Mouse (Mus musculus) kidney, adult 2 months (tissue): ENCODE results near the gene Itga8. TPM values are rescaled to one million over a fixed set of nuclear protein-coding genes. Genes with fewer than 3 reads are reported as not detected.
A peak's percentile ranks its signal among the peaks of the same experiment; 100 is the strongest.

Experiments used
- DNase-seq: peaks from one replicate; pipeline ENCODE4 v3.0.0; 2021
- H3K27ac ChIP-seq: fragments of 200-500 bp; 2 replicates; pipeline ENCODE4 v1.5.1; 2012; ENCODE audit warnings: low read depth, low read length, control low read depth, inconsistent platforms; ENCODE audit not compliant: insufficient read depth
- H3K27me3 ChIP-seq: fragments of 200-500 bp; replicated peaks from 2 replicates; pipeline ENCODE4 v1.6.1; 2012; ENCODE audit warnings: mild to moderate bottlenecking, moderate library complexity, low read length, inconsistent platforms; ENCODE audit not compliant: control insufficient read depth, insufficient read depth
- H3K36me3 ChIP-seq: fragments of 200-500 bp; 2 replicates; pipeline ENCODE4 v1.6.1; 2012; ENCODE audit warnings: mild to moderate bottlenecking, moderate library complexity, low read length, inconsistent platforms; ENCODE audit not compliant: control insufficient read depth, insufficient read depth
- H3K4me1 ChIP-seq: fragments of 200-500 bp; 2 replicates; pipeline ENCODE4 v1.6.1; 2011; ENCODE audit warnings: low read length; ENCODE audit not compliant: control insufficient read depth, insufficient read depth
- H3K4me3 ChIP-seq: fragments of 200-500 bp; 2 replicates; pipeline ENCODE4 v1.5.1; 2011; ENCODE audit warnings: mild to moderate bottlenecking, low read depth, low read length, control low read depth; ENCODE audit not compliant: insufficient read depth
- CTCF ChIP-seq: fragments of 200-500 bp; conservative IDR thresholded peaks from 2 replicates; pipeline ENCODE4 v1.5.1; 2011; ENCODE audit warnings: low read depth, mild to moderate bottlenecking, control low read depth, low read length, moderate library complexity, mixed read lengths; ENCODE audit not compliant: insufficient read depth, insufficient read length
- POLR2A ChIP-seq: fragments of 200-500 bp; IDR thresholded peaks from one replicate; pipeline ENCODE4 v1.6.1; 2011; ENCODE audit warnings: low read depth, low read length, control low read depth
- WGBS: fragments of 180-500 bp; shearing (Covaris S2); methylation state at CpG from one replicate; pipeline ENCODE4 v1.1.7; 2018; 5-methylcytosine and 5-hydroxymethylcytosine counted together
- polyA plus RNA-seq: library from polyadenylated mRNA; depleted of rRNA; stranded (reverse); fragments of >200 nt; gene quantifications from 2 replicates; pipeline ENCODE4 v1.2.3, GENCODE M21; 2012

Gene Itga8
- polyA plus RNA-seq, 1 experiment = 9.7 TPM

- 16% methylated on average over 10 of the region's 10 CpGs for WGBS
- H3K4me3 ChIP-seq = no peak overlapping the region
- no peaks in the 10 kb centered on the region for H3K27me3 ChIP-seq
- peak; percentile 13 for DNase-seq
- H3K4me1 ChIP-seq = no peaks in the 10 kb centered on the region
- H3K27ac ChIP-seq = no peak overlapping the region
- no peak for TF ChIP-seq CTCF
- no peak for TF ChIP-seq POLR2A
- H3K36me3 ChIP-seq = no peaks in the 10 kb centered on the region
Measured at GRCm38 (mm10) chr2:12327216-12327615, 25.5 kb upstream of the Itga8 start.

GRCm38 (mm10) chr2:12325868-12326267, 24.1 kb upstream of the Itga8 start:
- DNase-seq = no peak

GRCm38 (mm10) chr2:12325417-12325816, 23.7 kb upstream of the Itga8 start:
- H3K27me3 ChIP-seq = no peaks in the 10 kb centered on the region
- H3K4me1 ChIP-seq = no peaks in the 10 kb centered on the region
- H3K27ac ChIP-seq = no peak overlapping the region
- TF ChIP-seq CTCF (no peak), POLR2A (no peak)
- no peaks in the 10 kb centered on the region for H3K36me3 ChIP-seq
- no peak overlapping the region for H3K4me3 ChIP-seq
- no peak for DNase-seq
- WGBS = 74% methylated on average over 6 of the region's 6 CpGs

More at GRCm38 (mm10) chr2:12325868-12326267, 24.1 kb upstream of the Itga8 start:
- Histone ChIP-seq H3K27me3 (no peaks in the 10 kb centered on the region), H3K4me1 (no peaks in the 10 kb centered on the region), H3K4me3 (no peak overlapping the region), H3K27ac (no peak overlapping the region), H3K36me3 (no peaks in the 10 kb centered on the region)
- no peak for TF ChIP-seq CTCF
- TF ChIP-seq POLR2A = no peak
- WGBS = 90% methylated on average over 2 of the region's 2 CpGs

- TF ChIP-seq CTCF (no peak), POLR2A (no peak)
Measured at GRCm38 (mm10) chr2:12320914-12321313, 19.2 kb upstream of the Itga8 start.

GRCm38 (mm10) chr2:12318715-12319114, 17.0 kb upstream of the Itga8 start:
- no peaks in the 10 kb centered on the region for H3K36me3 ChIP-seq
- no peak overlapping the region for H3K4me3 ChIP-seq
- no peaks in the 10 kb centered on the region for H3K27me3 ChIP-seq
- TF ChIP-seq POLR2A (no peak), CTCF (no peak)
- no peak overlapping the region for H3K27ac ChIP-seq
- WGBS = 88% methylated on average over 3 of the region's 3 CpGs
- no peak for DNase-seq
- no peaks in the 10 kb centered on the region for H3K4me1 ChIP-seq

More at GRCm38 (mm10) chr2:12320914-12321313, 19.2 kb upstream of the Itga8 start:
- 87% methylated on average over 4 of the region's 4 CpGs for WGBS
- Histone ChIP-seq H3K4me3 (no peak overlapping the region), H3K27me3 (no peaks in the 10 kb centered on the region), H3K27ac (no peak overlapping the region), H3K4me1 (no peaks in the 10 kb centered on the region), H3K36me3 (no peaks in the 10 kb centered on the region)
- no peak for DNase-seq

- no peak for DNase-seq
- H3K27ac ChIP-seq = peak overlapping the region; percentile 9; the same call in 1 of the 2 replicates
- no peaks in the 10 kb centered on the region for H3K4me1 ChIP-seq
- H3K4me3 ChIP-seq = no peak overlapping the region
- no peaks in the 10 kb centered on the region for H3K27me3 ChIP-seq
- WGBS = 71% methylated on average over 4 of the region's 4 CpGs
- TF ChIP-seq CTCF (no peak), POLR2A (no peak)
- H3K36me3 ChIP-seq = no peaks in the 10 kb centered on the region
Measured at GRCm38 (mm10) chr2:12318036-12318435, 16.3 kb upstream of the Itga8 start.

- Histone ChIP-seq H3K27ac (no peak overlapping the region), H3K27me3 (no peaks in the 10 kb centered on the region), H3K4me3 (no peak overlapping the region), H3K4me1 (no peaks in the 10 kb centered on the region), H3K36me3 (no peaks in the 10 kb centered on the region)
- 60% methylated on average over 5 of the region's 5 CpGs for WGBS
- DNase-seq = peak; percentile 19
- no peak for TF ChIP-seq POLR2A
- TF ChIP-seq CTCF = no peak
Measured at GRCm38 (mm10) chr2:12317343-12317742, 15.6 kb upstream of the Itga8 start.

- DNase-seq = no peak
- H3K36me3 ChIP-seq = no peaks in the 10 kb centered on the region
- 44% methylated on average over 7 of the region's 7 CpGs for WGBS
- H3K27me3 ChIP-seq = no peaks in the 10 kb centered on the region
- H3K27ac ChIP-seq = no peak overlapping the region
- H3K4me1 ChIP-seq = no peaks in the 10 kb centered on the region
- TF ChIP-seq CTCF (no peak), POLR2A (no peak)
- H3K4me3 ChIP-seq = no peak overlapping the region
Measured at GRCm38 (mm10) chr2:12316361-12316760, 14.6 kb upstream of the Itga8 start.
